Mouse (Mus musculus) urinary bladder, postnatal 10 days (tissue): Measurements from ENCODE around the gene Hba-x.
A peak's percentile ranks its signal among the peaks of the same experiment; 100 is the strongest.
"Not testable (repeated sequence)": the region's sequence is repeated elsewhere in the genome, so short reads cannot be mapped to it uniquely, and the experiment has no call there.

ENCODE experiments used
- DNase-seq: peaks from one replicate; pipeline ENCODE4 v3.0.0; 2022; ENCODE audit warnings: low spot score

The Hba-x gene

GRCm38 (mm10) chr11:32250880-32251763, 25.1 kb upstream of the Hba-x start:
- DNase-seq, result no peak

DNA sequence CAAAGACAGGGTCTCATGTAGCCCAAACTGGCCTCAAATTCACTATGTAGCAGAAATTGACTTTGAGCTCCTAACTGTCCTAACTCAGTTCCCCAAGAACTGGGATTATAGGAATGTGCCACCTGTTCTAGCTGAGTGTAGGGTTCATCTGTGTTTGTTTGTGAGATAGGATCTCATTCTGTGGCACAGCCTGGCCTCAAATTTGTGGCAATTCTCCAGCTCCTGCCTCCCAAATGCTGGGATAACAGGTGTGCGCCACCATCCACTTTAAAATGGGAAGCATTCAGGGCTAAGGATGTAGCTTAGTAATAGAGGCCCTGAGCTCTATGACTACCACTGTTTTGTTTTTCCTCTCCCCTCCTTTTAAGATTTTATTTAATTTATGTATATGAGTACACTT, 23.1 kb upstream of the Hba-x start:
- no peak for DNase-seq

- no peak for DNase-seq
Observed at GRCm38 (mm10) chr11:32256146-32256545, 20.1 kb upstream of the Hba-x start.

- DNase-seq, result no peak
Observed at GRCm38 (mm10) chr11:32256566-32256965, 19.6 kb upstream of the Hba-x start.

DNA sequence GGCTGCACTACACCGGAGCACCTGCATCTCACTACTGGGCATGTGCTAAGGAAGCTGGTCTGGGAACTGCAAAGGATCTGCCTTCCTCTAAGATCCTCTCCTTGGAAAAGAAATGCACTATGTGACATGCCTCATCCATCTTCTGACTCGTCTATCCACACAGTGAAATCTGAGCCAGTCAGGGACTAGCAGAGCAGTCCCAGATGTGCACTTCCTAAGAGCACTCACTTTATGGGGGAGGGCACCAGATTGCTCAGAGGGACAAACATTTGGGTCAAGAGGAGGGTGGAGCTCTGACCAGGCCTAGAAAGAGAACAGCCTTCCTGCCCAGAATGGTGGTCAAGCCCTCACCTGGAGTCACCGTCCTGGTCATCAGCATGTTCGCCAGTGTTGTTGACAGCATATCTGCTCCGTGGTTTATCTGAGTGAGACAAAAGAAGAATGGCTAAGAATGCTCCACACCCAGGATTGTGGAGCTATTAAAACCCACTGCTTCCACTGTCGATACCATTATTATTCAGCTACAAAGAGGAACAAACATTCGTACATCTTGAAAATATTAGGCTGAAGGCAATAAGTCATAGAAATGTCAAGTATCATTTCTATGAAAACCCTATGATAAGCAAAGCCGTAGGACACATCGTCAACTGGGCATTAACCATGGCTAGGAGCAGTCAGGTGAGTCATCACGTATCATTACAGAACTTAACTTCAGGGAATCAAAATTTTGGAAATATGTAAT, 13.4 kb upstream of the Hba-x start:
- DNase-seq, result no peak

DNA sequence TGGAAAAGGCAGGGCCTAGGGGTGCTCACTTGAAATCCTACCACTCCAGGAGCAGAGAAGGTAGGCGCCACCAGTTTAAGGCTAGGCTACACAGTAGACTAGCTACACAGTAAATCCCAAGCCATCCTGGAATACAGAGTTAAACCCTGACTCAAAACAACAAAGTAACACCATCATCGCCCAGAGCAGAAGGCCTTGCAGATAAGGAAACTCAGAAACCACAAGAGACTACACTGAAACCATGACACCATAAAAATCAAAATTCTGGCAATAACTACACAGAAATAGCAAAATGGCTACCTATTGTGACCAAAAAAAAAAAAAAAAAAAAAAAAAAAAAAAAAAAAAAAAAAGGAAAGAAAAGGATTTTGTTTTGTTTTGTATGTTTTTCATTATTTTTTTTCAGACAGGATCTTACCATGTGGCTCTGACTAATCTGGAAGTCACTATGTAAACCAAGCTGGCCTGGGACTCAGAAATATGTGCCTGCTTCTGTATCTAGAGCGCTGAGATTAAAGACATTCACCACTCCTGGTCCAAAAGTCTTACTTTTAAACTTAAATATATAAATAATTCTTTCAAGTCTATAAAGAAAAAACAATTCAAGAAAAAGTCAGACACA, 11.0 kb upstream of the Hba-x start:
- DNase-seq, result no peak

DNA sequence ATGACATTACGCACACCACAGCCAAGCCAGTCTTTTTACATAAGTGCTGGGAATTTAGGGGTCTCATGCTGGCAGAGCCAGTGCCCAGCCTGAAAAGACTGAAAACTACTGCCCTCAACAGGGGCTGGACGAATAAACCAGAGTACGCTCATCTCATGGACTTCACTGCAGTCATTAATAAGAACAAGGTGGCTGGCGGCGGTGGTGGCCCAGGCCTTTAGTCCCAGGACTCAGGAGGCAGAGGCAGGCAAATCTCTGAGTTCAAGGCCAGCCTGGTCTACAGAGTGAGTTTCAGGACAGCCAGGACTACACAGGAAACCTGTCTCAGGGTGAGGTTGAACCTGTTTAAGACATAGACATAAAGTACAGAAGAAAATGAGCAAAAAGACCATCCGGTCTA, 10.0 kb upstream of the Hba-x start:
- DNase-seq, result no peak

- DNase-seq, result no peak
Observed at GRCm38 (mm10) chr11:32266776-32267175, 9.4 kb upstream of the Hba-x start.

DNA sequence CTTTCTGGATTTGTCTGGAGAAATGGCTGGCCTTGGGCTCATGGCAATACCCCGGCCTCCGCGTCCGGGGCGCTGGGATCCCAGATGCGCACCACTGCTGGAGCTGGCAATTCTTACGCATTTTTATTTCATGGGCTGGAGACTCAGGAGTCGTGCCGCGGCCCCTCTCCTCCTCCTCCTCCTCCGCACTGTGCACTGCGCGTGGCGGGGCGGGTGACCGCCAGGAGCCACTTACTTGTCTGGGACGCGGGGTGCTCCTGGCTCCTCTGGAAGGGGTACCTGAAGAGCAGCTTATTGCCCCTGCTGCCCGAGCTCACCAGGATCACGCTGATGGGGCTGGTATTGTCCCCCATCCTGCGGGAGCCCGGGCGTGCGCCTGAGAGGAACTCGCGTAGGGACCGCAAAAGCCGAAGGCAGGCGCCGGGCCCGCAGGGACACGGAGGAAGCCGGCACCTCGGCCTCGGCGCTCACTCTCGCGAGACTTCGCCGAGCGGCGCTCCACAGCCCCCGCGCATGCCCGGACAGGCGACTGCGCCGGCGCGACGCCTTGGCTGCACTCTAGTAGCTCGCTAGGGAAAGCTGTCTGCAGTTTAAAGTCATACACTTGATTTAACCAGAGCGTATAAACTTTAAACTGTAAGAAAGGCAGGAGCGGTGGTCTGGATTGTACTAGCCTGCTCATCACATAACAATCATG, 8.9 kb upstream of the Hba-x start, which contains the start of gene Nprl3:
Gene Nprl3 (minus strand): TSS at position 520 of the 697 bp plus-strand sequence.
- peak; percentile 88 for DNase-seq

DNA sequence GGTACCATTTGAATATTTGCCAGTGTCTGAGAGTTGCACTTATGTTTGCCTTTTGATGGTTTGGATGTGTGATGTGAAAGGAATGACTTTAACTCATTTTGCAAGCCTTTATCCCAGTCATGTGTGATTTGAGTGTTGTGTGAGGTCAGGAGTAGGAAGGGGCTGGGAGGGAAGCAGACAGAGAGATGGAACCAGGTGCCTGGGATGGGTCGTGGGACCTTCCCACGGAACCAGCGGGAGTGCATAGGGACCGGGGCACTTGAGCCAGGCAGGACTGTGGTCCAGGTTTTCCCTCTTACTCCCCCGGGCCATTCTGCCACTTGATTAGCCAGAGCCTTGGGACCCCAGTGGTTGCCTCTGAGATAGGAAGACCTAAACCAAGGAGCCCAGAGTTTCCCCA, 8.2 kb upstream of the Hba-x start:
- no peak for DNase-seq

DNA sequence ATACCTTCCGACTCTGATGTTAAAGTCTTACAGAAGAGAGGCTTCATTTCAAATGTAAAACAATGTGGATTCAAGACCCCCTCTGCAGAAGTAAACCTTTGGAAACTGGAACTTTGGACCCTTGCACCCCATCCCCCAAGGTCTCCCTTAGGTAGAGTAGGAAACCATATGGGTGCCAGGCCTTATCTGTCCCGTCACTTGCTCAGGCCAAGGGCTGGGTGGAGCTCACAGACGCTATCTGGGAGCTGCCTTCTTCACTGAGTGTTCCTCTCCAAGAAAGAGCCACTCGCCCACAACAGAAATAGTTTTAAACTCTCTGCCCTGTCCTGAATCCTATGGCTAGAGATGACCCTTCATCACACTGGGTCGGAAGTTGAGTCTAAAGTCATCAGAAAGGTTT, 7.2 kb upstream of the Hba-x start:
- DNase-seq, result no peak

DNA sequence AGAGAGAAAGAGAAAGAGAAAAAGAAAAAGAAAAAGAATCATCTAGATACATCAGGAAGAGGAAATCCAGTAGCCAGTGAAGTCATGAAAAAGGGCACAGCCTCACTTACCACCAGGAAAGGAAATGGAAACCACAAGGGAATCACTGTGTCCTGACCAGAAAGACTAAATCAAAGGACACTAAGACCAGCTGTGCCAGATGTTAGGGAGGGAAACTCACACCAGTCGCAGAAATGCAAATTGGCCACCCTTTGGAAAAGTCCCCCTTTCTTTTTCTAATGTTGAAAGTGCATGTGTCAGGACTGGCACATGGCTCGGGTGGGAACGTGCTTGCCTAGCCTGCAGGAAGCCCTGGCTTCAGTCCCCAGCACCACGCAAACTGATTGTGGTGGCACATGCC, 5.0 kb upstream of the Hba-x start:
- no peak for DNase-seq

- no peak for DNase-seq
Observed at GRCm38 (mm10) chr11:32277736-32278457, 1.7 kb downstream of the Hba-x start.

GRCm38 (mm10) chr11:32278458-32278957, 2.3 kb downstream of the Hba-x start:
- DNase-seq, result no peak

DNA sequence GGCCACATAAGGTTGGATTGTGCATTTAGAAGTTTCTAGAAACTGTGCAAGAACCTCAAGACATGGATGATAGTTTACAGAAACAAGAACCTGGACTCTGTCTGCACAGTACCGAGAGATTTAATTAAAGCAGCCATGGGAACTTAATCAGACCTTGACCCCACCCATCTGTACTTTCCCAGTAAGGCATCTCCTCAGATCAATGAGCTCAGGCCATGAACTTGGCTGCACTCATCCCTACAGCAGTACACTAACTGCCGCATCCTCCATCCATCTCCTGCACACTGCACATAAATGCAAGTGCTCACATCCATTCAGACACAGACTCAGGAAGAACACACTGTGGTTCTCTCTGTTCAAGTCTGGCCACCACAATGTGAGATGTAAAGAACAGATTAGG, 4.4 kb downstream of the Hba-x start:
- DNase-seq, result no peak

DNA sequence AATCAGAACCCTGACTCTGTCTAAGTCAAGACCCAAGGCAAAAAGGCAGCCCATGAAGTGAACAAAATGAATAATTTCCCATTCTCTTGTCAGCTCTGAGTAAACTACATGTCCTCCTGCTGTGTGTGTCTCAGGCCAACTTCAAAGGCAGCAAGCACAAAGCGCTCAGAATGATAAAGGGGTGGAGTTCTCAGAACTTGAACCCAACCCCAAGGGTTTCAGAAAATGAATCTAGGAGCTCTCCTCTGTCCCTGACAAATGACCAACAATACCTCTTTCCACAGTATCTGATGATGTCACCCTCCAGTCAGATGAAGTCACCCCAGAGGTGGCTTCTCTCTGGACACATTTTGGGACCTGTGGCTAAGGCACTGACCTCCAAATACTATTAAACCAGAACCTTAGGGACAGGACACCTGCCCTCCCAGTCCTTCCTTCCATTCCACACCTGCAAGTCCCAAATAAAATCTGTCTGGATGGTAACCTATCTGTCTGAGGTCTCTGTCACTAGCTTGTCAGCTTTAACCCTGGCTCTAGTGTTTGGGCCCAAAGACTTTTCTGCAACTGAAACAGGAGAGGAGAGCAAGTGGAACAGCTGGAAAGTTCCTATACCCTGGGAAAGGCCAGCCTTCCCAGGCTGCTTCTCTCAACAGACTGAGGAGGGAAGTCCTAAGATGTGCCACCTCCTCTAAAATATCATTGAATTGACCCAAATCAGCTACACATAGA, 5.4 kb downstream of the Hba-x start:
- no peak for DNase-seq

DNA sequence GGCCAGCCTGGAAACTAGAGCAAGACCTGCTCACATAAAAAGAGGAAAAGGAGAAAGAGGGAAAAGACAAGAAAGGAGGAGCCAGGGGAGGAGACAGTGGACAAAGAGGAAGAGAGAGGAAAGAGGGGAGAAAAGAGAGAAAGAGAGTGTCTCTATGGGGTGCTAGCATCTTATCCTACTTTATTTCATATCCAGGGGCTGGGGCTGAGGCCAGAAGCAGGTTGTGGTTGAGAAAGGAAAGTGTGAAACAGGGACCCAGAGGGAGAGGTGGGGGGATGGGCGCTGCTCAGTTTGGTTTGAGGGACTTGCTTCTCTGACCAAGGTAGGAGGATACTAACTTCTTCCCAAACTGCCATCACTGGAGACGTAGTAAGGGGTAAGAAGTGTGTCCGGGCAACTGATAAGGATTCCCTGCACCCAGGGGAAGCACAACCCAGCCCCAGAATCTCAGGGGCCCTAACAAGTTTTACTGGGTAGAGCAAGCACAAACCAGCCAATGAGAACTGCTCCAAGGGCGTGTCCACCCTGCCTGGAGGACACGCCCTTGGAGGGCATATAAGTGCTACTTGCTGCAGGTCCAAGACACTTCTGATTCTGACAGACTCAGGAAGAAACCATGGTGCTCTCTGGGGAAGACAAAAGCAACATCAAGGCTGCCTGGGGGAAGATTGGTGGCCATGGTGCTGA, 7.0 kb downstream of the Hba-x start, which contains the start of gene Hba-a1:
Gene Hba-a1 (plus strand): TSS at position 421 of the 687 bp plus-strand sequence.
- not testable (repeated sequence) for DNase-seq

DNA sequence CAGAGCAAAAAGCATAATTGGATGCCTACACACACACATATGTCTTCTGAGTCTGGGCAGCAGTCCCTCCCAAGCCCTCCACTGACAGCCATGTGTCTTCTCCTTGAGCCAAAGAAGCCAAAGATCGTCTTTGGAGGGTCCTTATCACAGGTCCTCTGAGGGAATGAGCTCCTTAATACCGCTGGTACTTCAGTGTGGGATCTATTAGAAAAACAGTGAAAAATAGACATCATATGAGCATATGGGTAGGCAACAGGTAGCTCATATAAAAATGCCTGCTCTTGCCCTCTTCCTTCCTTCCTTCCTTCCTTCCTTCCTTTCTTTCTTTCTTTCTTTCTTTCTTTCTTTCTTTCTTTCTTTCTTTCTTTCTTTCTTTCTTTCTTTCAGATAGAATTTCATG, 8.4 kb downstream of the Hba-x start:
- DNase-seq, result not testable (repeated sequence)

- DNase-seq, result no peak
Observed at GRCm38 (mm10) chr11:32285031-32285775, 9.0 kb downstream of the Hba-x start.
